Mouse (Mus musculus) megakaryocyte-erythroid progenitor cell, adult 5-6 weeks (primary cell): ENCODE measurements around the gene Il2. TPM values are rescaled to one million over a fixed set of nuclear protein-coding genes. Genes with fewer than 3 reads are reported as not detected.

Experiments
- ATAC-seq: replicated peaks from 2 replicates; pipeline ENCODE4 v1.8.0; 2016; ENCODE audit warnings: mild to moderate bottlenecking, inconsistent platforms; ENCODE audit not compliant: severe bottlenecking, poor library complexity, low FRiP score, low TSS enrichment
- total RNA-seq, 2 experiments: library from RNA; stranded (forward) in 1 of 2; stranded (reverse) in 1 of 2; fragments of 200-1000, 215-1000 nt in 1 of 2; fragments of >200 nt in 1 of 2; fragmentation: Nextera tagmentation in 1 of 2; gene quantifications; 2 replicates each; pipeline ENCODE4 v1.2.3; 2014 to 2017

Gene Il2
- total RNA-seq, 2 experiments from 2014 or later = not detected

DNA sequence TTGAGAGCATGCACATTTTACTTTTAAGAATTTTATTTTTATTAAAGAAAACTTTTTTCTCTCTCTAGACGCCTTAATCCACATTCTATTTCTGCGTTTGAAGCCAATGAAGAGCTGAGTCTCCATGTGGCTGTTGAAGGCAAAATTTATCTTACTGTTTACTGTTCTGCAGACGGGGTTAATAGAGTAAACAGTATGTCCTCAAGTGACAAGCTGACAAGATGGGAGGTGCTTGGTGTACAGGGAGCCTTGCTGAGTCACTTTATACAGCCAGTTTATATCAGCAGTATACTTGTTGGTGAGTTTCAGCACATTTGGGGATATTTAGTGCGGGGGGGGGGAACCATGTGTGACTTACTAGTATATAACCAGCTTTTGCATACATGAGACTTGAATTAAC lies 40.9 kb downstream of the Il2 start:
- no peak for ATAC-seq

DNA sequence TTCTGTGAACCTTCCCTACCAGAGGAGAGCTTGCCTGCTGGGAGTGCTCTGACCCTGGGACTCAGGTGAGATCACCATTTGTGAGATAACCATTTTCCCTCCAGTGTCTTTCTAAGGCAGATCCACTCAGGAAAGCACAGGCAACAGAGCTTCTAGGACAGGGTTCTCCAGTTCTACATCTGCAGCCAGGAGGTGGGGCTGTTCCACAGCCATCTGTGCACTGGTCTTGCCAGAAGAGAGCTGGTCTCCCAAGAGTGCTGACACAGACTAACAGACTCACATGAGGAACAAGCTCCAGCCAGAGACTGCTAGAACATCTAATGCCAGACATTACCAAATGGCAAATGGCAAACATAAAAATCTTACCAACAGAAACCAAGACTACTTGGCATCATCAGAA lies 52.5 kb downstream of the Il2 start:
- ATAC-seq = no peak

Other genes starting within 250 kb of the Il2 start
- gene Adad1, start 62.4 kb downstream of the Il2 start, total RNA-seq (2014; fragmentation: Nextera tagmentation) = not detected in 2 replicates
- gene Adad1, start 62.4 kb downstream of the Il2 start, total RNA-seq (2017) = not detected in 2 replicates
- gene Il21, start 106.7 kb upstream of the Il2 start, total RNA-seq (2014; fragmentation: Nextera tagmentation) = not detected in 2 replicates
- not detected in 2 replicates for gene Il21, start 106.7 kb upstream of the Il2 start, total RNA-seq (2017)
- gene Bbs12, start 186.6 kb upstream of the Il2 start, total RNA-seq (2014; fragmentation: Nextera tagmentation) = 10.3 and 15.8 TPM in 2 replicates
- gene Bbs12, start 186.6 kb upstream of the Il2 start, total RNA-seq (2017) = 8.2 and 17.5 TPM in 2 replicates
- gene Cetn4, start 186.7 kb upstream of the Il2 start, total RNA-seq (2014; fragmentation: Nextera tagmentation) = 3.6 and 6.5 TPM in 2 replicates
- 7.3 and 10.6 TPM in 2 replicates for gene Cetn4, start 186.7 kb upstream of the Il2 start, total RNA-seq (2017)
- gene Fgf2, start 222.4 kb upstream of the Il2 start, total RNA-seq (2014; fragmentation: Nextera tagmentation) = not detected in 2 replicates
- not detected in 2 replicates for gene Fgf2, start 222.4 kb upstream of the Il2 start, total RNA-seq (2017)